Mouse (Mus musculus) cortical plate, adult 2 months (tissue): ENCODE measurements at regions not wholly inside any gene's neighbourhood (a gene's known extent, or its start where the extent isn't known, plus 50 kb on each side); places are given as distances from the start of the nearest gene placed in this dataset.
"Not testable (repeated sequence)": the region's sequence is repeated elsewhere in the genome, so short reads cannot be mapped to it uniquely, and the experiment has no call there.

ENCODE experiments used
- H3K27ac ChIP-seq: fragments of 200-500 bp; 2 replicates; pipeline ENCODE4 v1.5.1; 2012; ENCODE audit warnings: low read length, control low read depth, inconsistent platforms; ENCODE audit not compliant: insufficient read depth
- H3K4me1 ChIP-seq: fragments of 200-500 bp; 2 replicates; pipeline ENCODE4 v1.6.1; 2011; ENCODE audit warnings: low read length; ENCODE audit not compliant: control insufficient read depth, insufficient read depth
- H3K4me3 ChIP-seq: fragments of 200-500 bp; 2 replicates; pipeline ENCODE4 v1.5.1; 2011; ENCODE audit warnings: mild to moderate bottlenecking, low read length, control low read depth; ENCODE audit not compliant: insufficient read depth
- CTCF ChIP-seq: fragments of 200-500 bp; IDR thresholded peaks from 2 replicates; pipeline ENCODE4 v1.5.1; 2011; ENCODE audit warnings: mild to moderate bottlenecking, control low read depth, low read length; ENCODE audit not compliant: insufficient read depth; ENCODE audit errors: extremely low read depth
- POLR2A ChIP-seq: fragments of 200-500 bp; IDR thresholded peaks from 2 replicates; pipeline ENCODE4 v1.6.1; 2011; ENCODE audit warnings: mild to moderate bottlenecking, low read length, control low read depth; ENCODE audit not compliant: insufficient read depth; ENCODE audit errors: extremely low read depth

DNA sequence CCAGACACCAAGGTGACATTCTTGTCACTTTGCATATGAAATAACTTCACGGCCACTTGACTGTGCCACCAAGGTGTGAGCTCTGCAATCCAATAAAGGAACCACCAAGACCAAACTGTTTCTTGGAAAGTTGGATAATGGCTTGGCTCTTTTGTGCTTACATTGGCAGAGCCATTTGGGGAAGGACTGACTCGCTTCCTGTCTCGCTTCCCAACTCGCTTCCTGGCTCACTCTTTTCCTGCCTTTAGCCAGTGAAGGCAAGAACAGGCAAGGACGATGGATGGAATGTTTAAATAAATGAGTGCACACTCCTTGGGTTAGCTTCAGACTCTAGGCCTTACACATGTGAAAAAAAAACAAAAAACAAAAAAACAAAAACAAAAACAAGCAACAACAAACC, 124.5 kb upstream of the Supt20 start:
- no peak overlapping the region for H3K4me3 ChIP-seq
- TF ChIP-seq POLR2A (no peak), CTCF (no peak)
- no peak overlapping the region for H3K27ac ChIP-seq
- no peaks in the 10 kb centered on the region for H3K4me1 ChIP-seq

DNA sequence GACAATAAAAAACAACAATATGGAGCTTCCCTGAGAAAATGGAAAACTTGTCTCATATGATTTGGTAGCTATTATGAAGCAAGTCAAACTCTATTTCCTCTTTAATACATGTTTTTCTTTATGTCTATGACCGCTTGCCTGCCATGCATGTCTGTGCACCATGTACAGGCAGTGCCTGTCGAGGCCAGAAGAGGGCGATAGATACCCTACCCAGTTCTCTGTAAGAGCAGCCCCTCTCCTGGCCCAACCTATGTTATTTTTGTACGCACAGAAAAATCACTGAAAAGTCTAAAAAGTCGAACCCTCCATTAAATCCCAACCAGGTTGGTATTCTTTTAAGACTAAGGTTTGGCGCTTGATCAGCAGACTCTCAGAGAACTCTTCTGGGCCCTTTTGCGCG, 122.1 kb upstream of the Supt20 start:
- no peaks in the 10 kb centered on the region for H3K4me1 ChIP-seq
- TF ChIP-seq POLR2A (no peak), CTCF (no peak)
- no peak overlapping the region for H3K27ac ChIP-seq
- H3K4me3 ChIP-seq: no peak overlapping the region

DNA sequence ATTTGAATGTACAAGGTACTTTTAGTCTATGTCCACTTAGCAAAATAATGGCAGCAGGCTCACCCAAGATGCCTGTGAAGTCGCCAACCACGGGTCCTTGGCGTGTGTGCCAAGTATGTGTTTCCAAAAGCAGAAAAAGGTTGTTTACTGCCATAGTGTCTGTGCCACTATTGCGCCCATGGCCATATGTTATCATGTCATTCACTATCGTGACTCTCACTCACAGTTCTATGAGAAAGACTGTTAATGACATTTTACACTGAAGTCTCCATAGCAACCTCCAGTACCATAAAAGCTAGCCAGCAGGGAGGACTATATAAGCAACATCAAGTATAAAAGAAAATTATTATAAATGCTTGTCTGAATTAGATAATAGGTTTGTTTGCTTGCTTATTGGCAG, 114.8 kb upstream of the Supt20 start:
- no peak for TF ChIP-seq CTCF
- no peak for TF ChIP-seq POLR2A
- H3K27ac ChIP-seq: no peak overlapping the region

DNA sequence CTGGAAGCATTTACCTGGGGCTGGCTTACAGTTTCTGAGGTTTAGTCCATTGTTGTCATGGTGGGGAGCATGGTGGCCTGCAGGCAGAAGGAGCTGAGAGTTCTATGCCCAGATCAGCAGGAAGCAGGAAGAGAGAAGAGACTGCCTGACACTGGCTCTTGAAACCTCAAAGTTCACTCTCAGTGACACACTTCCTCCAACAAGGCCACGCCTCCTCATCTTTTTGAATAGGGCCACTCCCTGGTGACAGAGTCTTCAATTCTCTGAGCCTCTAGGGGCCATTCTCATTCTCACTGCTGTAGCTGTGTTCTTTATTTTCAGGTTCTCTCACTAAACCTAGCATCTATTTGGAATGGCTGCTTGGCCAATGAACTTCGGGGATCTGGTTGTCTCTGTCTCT, 113.2 kb upstream of the Supt20 start:
- no peaks in the 10 kb centered on the region for H3K4me1 ChIP-seq
- TF ChIP-seq CTCF: no peak
- no peak for TF ChIP-seq POLR2A
- H3K27ac ChIP-seq: no peak overlapping the region
- no peak overlapping the region for H3K4me3 ChIP-seq

More for the DNA sequence above, 114.8 kb upstream of the Supt20 start:
- H3K4me3 ChIP-seq: no peak overlapping the region
- no peaks in the 10 kb centered on the region for H3K4me1 ChIP-seq

DNA sequence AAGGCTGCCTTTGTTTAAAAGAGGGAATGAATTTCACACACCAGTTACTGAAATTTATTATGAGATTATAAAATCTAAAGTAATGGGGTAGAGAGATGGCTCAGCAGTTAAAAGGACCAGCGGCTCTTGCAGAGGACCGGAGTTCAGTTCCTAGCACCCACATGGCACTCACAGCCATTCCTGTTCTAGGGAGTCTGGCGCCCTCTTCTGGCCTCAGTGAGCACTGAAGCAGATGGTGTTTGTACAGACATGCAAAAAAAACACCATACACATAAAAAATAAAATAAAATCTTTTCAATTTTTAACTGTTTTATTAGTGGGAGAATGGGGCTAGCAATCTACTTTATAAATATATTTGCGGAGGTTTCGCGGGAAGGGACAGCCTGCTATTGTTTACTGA, 112.3 kb upstream of the Supt20 start:
- no peaks in the 10 kb centered on the region for H3K4me1 ChIP-seq
- H3K27ac ChIP-seq: no peak overlapping the region
- H3K4me3 ChIP-seq: no peak overlapping the region
- TF ChIP-seq POLR2A (no peak), CTCF (no peak)

DNA sequence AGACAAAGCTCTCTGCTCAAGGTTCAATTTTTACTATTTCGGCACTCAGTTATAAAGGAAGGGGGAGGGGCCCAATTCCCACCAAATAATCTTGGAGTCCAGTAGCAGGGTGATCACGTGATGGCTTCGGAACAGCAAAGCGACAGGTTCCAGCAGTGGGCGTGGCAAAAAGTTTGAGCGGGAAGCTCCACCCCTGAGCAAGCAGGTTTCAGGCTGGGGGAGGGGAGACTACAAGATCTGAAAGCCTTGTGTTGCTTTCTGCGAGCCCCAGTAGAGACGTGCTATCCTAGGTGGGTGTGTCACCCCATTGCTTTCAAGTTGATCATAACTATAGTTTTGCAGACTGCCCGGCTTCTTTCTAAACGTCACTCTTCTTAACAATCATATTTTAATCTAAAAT, 106.8 kb upstream of the Supt20 start:
- H3K4me1 ChIP-seq, H3K4me3 ChIP-seq, H3K27ac ChIP-seq: not testable (repeated sequence)

DNA sequence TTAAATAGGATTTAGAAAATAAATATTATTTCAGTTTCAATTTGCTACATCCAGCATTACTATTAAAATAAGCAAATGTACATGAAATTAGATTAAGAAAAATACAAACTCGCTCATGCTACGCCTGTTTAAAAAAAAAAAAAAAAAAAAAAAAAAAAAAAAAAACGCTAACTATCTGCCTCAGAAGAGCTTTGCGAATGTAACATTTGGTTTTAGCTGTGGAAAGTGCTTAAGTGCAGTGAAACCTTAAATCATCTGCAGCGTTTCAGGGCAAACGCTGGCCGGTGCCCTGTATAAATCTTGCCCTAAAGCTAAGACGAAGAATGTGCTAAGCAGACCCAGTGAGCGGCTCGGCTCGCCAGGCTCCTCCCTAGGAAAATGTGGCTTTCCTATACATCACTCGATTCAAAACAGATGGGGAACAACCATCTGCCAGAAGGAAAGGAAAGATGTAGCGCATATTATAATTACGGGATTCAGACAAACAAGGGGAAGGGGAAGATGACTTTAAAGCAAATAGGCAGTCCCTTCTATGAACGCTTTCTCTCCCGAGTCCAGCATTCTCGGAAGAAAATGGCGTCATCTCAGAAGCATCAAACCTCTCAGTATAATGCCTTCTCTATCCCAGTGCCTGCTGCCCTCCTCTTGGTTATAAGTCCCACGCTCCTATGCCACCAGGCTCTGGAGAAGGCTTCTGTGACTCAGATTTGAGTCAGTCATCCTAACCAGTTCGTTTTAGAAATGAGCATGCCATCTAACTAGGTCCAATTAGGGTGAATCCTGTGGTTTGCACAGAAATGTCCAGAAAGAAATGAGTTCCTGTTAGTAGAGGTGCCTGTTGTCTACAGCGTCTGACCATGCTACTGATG, 105.2 kb upstream of the Supt20 start:
- no peak for TF ChIP-seq POLR2A
- TF ChIP-seq CTCF: no peak
- Histone ChIP-seq H3K4me3 (peak overlapping the region; percentile 8), H3K4me1 (no peaks in the 10 kb centered on the region), H3K27ac (no peak overlapping the region; the same call in 1 of the 2 replicates)

DNA sequence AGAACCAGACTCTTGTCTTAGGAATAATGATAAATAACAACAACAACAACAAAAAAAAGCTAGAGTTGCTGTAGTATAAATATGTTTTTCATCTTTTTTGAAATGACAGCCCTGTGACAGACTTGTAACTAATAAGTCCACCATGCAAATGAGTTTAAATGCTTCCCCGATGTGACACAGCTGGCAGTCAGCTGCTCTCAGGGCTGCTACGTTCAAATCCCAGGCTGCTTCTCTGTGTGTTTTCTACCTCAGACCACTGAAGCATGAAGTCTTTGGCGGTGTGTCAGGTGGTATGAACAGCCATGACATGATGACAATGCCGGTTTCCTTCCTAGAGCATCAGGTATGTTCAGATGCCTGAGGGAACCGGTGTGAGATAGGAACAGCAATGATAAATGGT, 104.4 kb upstream of the Supt20 start:
- no peak overlapping the region for H3K27ac ChIP-seq
- TF ChIP-seq POLR2A (no peak), CTCF (no peak)
- no peaks in the 10 kb centered on the region for H3K4me1 ChIP-seq
- no peak overlapping the region for H3K4me3 ChIP-seq

DNA sequence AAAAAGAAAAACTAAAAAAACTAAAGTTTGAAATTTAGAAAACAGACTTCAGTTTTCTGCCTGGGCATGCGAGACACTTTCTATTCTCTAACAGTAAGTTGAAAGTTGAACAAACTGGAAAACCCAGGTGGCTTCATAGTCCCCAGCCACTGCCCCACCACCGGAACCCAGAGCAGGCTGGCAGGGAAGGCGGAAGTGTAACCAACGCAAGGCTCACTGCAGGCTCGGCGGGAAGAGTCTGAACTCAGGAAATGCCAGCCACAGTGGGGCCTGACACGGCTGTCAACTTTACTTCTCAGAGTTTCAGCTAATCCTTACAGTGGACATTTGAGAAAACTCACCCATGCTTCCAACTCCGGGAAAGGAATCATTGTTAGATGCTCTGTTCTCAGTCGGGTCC, 102.6 kb upstream of the Supt20 start:
- TF ChIP-seq CTCF (no peak), POLR2A (no peak)
- no peaks in the 10 kb centered on the region for H3K4me1 ChIP-seq
- H3K27ac ChIP-seq: no peak overlapping the region
- no peak overlapping the region for H3K4me3 ChIP-seq

DNA sequence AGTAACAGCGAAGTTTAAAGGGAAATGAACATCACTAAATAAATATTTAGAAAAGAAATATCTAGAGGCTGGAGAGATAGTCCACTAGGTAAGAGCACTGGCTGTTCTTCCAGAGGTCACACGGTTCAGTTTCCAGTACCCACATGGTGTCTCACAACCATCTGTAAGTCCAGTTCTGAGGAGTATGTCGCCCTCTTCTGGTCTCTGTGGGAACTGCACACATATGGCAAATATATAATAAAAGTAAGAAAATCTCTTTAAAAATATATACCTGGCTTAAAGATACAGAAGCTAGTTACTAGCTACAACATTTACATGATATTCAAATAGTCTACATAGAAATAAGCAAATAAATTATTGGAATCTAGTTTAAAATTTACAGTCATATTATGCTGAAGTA, 101.4 kb upstream of the Supt20 start:
- Histone ChIP-seq H3K4me1 (no peaks in the 10 kb centered on the region), H3K27ac (no peak overlapping the region), H3K4me3 (no peak overlapping the region)
- TF ChIP-seq POLR2A (no peak), CTCF (peak; percentile 22; the same call in 1 of the 2 replicates)
